Mouse (Mus musculus): Measurements from ENCODE around the gene Rpusd4.

Gene Rpusd4

DNA sequence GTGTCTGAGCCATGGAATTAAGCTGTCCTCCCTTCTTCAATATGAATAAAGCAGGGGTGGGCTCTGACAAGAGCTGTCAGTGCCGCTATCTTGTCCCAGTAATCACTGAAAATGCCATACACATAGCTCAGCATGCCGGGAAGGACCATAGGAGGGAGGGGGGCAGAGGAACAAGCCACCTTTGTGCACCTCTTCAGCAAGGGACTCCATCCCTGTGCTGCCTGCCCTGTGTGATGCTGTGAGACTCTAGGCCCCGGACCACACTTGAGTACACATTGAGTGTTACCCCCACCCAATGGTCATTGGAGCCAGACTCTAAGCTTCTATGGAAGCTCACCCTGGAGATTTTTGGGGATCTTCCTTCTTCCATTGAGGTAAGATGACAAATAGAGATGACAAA, 18.7 kb downstream of the Rpusd4 start:
- no peak for DNase-seq (ENCODE audit: low spot score)

DNA sequence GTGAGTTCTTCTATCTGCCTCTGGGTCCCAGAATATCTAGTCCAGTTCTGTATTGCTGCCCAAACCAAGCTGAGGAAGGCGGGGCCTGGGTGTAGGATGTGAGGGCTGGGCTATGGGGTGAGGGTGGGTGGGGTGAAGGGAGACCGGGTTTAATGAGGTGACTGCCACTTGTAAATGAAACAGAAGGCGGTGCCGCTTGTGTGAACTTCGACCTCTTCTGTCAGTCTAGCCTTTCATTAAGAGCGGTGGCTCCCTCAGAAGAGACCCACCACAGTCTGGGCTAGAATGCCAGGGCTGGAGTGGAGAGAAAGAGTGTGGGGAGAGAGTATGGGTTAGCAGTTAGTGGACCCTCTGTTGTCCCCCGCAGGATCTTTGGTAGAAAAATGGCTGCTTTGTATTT, 22.3 kb downstream of the Rpusd4 start:
- DNase-seq (ENCODE audit: low spot score) = no peak

DNA sequence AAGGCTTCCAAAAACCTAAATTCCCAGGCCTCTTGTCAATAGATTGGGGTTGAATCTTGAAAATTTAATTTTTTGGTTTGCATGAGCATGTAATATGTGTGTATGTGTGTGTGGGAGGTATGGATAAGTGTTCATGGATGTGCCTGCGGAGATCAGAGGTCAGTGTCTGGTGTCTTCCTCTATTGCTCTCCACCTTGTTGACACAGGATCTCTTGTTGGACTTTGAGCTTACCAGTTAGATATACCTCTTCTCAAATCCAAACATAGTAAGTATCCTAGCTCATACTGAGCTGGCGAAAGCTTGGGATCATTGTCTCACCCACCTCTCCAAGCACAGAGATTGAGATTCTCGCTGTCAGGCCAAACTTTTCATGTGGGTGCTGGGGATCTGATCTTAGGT, 22.8 kb downstream of the Rpusd4 start:
- DNase-seq (ENCODE audit: low spot score) = no peak

DNA sequence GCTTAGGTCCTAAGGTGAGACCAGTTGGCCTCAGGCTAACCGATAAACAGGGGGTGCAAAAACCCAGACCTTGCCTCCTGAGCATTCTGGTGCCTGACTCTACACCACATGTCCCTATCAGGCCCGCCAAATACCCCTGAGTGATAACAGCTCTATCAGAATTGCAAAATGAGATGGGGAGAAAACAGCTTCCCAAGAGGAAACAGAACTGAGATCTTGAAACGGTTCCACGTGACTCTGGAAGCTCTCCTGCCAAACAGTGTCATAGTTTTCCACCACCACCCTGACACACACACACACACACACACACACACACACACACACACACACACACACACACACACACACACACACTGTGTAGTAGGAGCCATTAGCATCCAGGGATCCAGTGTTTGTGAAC, 23.3 kb downstream of the Rpusd4 start:
- DNase-seq (ENCODE audit: low spot score) = no peak

DNA sequence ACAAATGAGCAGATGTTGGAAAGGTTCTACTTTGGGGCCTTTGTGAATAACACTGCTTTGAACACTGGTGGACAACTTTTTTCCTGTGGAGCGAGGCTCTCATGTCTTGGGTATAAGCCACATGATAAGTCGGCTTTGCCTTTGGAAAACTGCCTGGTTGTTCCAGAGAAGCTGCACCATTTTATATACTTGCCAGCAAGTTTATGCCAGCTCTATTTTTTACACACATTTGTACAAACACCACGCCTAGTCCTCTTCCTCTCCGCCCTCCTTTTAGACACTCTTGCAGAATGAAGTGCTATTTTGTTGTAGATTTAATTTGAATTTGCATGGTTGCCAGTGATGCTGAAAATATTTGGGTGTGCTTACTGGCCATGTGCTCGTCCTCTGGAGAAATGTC, 25.8 kb downstream of the Rpusd4 start:
- no peak for DNase-seq (ENCODE audit: low spot score)

DNA sequence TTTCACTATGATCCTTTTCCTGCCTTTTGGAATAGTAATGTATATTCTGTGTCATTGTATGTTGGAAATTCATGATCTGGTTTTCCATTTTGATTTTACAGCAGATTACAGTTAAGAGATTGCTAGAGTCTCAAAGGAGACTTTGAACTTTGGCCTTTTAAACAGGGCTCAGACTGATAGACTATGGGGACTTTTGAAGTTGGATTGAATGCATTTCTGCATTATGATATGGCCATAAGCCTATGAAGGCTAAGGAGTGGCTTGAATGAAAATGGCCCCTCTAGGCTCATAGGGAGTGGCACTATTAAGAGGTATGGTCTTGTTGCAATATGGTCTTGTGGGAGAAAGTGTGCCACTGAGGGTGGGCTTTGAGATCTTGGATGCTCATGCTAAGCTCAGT, 30.1 kb downstream of the Rpusd4 start:
- DNase-seq (ENCODE audit: low spot score) = no peak

DNA sequence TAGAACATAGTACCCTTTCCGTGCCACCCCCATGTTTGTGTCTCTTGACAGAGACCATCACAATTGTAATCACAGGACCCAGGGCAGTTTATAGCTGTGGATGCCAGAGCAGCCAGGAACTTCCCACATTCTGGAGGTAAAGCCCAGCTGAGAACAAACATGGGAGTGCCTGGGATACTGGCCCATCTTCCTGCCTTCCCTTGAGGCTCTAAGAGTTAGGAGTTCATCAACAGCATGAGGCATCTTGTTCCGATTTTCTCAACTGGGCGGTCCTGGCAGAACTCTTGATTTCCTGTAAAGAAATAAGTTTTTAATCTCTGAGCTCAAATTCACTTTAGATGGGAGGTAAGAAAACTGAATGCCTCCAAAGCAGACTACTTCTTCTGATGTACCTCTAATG, 34.5 kb downstream of the Rpusd4 start:
- DNase-seq (ENCODE audit: low spot score) = no peak

DNA sequence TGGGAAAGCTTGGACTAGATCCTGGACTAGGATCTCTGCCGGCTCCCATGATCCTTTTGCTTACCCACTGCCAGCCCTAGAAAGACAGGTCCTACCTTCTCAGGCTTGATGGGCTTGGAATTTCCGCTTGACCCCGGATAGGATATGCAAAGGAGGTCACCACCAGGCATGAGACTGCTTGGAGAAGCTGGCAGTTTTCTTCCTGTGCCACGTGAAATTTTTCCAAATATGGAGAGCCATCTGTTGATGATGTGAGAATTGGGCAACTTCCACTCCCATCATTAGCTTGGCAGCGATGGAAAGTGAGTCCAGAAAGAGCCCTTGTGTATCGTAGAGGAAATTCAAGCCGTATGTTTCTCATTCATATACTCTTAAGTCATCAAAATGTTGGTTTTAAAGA, 39.8 kb downstream of the Rpusd4 start:
- DNase-seq (ENCODE audit: low spot score) = no peak

DNA sequence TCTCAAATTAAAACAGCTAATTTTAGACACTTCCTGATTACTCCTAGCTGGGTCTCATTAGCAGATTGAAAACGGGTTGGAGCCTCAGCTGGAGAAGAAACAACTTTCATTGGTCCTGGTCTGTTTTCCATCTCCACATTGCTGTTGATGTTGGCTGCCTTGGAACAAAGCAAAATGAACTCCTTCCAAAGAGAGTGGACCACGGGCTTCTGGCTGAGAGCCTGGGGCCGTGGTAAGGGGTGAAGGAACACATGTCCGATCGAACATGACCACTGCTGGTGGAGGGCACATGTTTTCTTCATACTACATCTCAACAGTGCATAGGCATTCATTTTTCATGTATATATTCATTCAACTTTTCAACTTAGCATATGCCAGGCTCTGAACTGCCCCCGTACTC, 42.7 kb downstream of the Rpusd4 start:
- DNase-seq (ENCODE audit: low spot score) = no peak

DNA sequence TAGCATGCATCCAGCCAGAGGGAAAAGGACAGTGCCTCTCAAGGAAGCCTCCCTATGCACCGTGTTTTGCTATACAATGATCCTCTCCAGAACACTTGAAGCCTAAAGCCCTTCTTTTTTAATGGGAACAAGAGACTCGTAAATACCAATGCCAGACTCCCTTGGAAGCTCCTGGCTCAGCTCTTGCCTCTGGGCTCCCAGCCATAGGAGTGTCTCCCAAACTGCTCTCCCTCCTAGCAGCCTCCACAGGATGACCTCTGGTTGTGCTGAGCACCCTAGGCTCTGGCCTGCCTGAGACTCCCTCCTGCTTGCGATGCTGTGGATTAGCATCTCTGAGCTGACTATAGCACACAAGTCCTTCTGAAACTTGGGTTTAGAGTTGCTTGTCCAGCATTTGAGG, 44.9 kb downstream of the Rpusd4 start:
- no peak for DNase-seq (ENCODE audit: low spot score)

DNA sequence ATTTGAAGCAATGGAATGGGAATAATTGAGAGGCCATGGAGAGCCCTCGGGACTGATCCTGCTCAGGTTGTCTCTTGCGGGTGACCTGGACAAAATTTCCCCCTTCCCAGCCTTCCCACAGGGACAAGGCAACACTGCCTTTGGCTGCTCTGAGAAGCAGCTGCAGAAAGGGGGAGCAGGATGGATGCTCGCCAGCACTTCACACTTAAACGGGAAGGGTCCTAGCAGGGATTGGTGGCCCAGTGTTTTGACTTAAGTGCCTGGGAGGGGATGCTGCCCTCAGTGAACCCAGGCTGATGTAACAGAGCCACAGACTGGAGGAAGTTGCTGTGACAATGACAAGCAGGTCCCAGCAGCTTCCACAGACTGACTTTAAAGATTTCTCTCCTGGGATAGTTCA, 45.9 kb downstream of the Rpusd4 start:
- DNase-seq (ENCODE audit: low spot score) = no peak

DNA sequence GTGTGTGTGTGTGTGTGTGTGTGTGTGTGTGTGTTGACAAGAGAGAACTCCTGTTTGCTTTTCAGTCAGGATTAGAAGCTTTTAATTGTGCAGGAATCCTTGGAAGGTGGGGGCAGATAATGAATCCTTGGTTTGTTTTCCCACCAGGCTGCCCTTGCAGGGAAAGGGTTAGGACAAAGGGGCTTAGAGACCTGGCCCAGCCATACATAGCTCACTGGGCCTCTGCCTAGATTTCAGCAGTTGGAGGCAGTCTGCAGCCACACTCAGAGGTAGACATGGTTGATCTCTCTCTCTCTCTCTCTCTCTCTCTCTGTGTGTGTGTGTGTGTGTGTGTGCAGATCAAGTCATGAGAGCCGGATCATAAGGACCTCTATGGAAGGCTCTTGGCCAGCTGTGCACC, 46.6 kb downstream of the Rpusd4 start:
- DNase-seq (ENCODE audit: low spot score) = no peak

DNA sequence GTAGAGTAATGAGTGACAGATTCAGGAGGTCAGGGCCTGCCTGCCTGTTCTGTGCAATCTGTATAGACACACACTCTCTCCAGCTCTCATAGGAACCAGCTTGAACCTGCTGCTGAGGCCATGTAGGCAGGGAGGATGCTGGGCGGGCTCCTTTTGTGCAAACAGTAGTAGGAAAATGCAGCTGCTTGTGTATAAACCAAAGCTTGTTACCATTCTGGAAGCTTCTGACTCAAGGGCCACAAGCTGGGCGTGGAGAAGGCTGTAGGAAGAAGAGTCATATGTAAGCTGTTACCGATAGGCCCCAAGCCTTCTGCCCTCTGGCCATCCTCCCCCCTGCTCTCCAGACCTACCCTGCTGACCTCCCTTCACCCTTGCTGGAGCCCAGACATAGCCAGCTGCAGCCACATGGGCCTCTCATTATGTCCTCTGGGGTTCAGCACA, 49.1 kb downstream of the Rpusd4 start:
- DNase-seq (ENCODE audit: low spot score) = no peak

DNA sequence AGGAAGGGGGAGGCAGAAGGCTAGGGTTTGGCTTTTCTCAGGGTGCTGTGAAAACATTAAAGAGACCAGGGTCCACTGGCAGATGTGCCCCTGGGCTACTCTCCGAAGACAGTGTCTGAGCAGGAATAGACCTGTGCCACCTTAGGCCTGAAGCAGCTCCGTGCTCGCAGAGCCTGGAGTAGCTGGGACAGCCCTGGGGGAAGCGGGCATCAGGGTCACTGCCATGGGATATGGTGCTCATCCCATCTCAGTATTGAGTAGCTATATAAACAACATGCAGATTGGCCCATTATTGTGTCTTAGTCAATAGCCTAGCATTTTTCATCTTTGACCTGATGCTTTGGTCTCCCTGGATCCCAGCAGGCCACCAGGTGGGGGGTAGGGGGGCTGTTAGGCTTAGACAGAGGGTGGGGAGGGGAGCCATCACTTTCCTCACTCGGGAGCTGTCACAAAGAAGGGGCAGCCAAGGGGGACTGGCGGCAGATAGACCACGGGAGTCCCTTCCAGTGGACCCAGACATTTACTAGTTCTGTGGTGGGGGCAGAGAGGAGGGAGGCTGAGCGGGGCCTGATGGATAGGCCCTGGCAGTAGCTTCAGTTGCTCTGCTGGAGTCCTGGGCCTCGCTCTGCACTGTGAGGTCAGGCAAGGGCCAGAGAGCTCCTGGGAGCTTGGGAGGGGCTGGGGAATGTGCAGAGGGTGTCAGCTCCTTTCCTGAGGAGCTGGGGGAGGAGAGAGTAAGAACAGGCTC, 49.7 kb downstream of the Rpusd4 start:
- no peak for DNase-seq (ENCODE audit: low spot score)

DNA sequence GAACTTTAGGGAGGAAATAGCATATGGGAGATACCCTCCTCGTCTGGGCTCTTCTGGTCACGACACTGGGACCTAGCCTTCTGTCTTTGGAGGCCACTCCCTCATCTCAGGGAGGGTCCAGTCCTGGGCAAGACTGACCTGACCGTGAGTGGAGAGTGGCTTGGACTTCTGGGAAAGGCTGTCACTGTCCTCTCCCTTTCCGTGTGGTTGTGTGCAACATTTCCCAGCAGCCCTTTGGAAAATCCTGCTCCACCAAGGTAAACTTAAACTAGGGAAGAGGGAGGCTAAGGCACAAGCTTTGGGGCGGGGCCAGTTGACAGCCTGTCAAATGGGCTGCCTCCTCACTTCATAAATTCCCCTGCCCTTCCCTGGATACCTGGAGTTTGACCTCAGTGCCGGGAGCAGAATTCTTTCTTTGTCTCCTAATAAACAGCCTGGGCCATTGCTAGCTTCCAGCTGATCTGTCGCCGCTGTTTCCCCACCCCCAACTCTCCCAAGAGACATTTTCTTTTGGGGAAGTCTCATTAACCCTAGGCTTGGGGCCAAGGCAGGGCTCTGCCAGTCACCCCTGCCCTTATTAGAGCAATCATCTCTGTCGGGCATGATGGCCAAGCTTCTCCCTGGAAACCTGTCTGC, 51.0 kb downstream of the Rpusd4 start:
- DNase-seq (ENCODE audit: low spot score) = no peak

DNA sequence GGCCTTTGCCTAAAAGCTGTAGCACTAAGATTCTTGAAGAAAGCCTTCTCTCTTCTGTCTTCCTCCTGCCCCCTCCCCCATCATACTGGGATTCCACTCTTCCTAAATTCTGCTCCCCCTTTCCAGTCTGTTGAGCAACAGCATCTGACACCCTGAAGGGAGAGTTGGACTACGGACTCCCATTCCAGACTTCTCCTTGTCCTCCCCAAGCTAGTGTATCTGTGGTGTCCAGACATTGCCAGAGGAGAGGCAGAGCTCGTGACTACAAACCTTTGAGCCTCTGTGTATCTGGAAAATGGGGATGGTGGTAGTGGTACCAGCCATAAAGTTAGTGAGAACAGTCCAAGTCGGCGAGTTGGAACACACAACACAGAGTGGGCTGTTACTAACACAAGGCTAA, 52.6 kb downstream of the Rpusd4 start:
- no peak for DNase-seq (ENCODE audit: low spot score)

DNA sequence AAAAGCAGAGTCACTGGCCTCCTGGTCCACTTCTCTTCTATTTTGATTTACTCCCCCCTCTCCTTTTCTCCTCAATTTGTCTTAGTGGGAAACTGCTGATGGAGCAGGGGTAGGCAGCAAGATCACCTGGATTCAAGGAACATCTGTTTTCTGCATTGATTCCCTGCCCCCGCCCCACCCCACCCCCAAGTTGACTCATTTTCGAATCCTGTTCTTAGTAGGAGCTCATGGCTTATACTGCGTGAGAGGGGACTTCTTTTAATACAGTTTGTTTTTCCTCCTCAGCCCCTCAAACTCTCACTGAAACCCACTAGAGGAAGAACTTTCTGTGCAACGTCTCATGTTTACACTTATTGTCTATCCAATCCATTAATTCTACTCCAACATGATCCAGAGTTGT, 56.3 kb downstream of the Rpusd4 start:
- DNase-seq (ENCODE audit: low spot score) = no peak

DNA sequence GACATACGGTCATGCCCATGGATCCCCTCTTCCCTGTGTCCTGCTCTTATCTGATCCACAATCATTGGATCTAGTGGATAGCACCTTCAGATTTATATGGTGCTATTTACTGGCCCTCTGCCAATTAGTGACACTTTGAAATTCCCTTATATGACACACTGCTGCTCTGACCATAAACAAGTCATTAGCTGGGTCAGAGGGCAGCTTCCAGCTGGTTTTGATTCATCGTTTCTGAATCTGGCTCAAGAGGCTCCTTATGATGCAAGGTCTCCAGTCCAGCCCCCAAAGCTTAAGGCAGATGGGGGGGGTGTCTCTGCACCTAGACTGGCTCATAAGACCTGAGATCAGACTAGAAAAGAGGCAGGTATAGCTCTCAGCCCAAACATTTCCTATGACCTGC, 56.9 kb downstream of the Rpusd4 start:
- DNase-seq (ENCODE audit: low spot score) = no peak

DNA sequence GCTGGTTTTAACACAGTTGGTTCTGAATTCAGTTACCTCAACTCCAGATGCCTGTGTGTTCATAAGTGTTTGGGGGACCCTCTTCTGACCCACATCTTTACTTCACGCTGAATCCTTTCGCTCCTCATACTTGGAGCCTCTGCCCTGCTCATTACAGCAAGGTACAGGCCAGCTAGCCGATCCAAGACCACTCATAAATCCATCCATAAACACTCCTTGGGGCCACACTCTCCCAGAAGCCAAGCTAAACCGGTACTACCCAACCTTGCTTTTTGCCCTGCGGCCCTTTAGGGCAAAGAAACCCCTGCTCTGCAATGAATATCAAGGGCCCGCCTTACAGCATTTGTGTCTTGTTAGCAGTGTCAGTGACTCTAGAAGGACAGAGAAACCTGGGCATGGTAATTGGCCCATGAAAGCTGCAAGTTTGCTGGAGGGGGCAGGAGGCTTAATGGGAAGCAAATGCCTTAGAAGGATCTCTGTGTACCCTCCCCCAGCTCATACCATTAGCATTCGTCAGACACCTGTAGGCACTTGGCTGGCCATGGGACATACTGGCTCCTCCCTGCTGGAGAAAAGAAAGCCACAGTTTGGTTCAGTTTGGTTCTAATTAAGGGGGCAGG, 59.1 kb downstream of the Rpusd4 start:
- DNase-seq (ENCODE audit: low spot score) = no peak
